ENCODE assay signal across 16 mouse cellular contexts in the genomic region with DNA sequence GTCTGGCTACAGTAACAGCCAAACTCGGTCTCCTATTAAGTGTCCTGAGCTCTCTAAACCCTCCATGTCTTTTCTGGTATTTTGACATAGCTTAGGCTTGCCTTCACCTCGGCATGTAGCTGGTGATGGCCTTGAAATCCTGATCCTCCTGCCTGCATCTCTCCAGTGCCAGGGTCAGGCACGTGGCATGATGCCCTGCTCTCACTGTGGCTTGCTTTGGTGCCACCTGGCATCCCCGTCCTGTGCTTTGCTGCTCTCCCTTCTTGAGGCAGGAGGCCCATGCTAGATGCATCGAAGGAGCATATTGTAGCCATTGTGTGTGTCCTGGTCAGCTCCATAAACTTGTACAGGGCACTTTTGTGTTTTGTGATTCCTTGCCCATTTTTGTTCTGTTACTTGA. TPM values are rescaled to one million over a fixed set of nuclear protein-coding genes. Genes with fewer than 3 reads are reported as not detected.
DNase-seq lines count a peak whose midpoint lies in the region; ATAC-seq and TF ChIP-seq lines count a peak whose summit lies in the region.
"Had no signal": no experiment of that assay in that cellular context is flagged by ENCODE, and none has a peak within 500 bp of the region (broad histone marks: within the 10 kb centered on the region; RNA-seq: fewer than 3 reads in every experiment).

No protein-coding gene starts in this region.

- no peak overlapping the region; the same call in 1 of the 2 replicates for H3K27ac ChIP-seq in hindbrain, embryonic 13.5 days
- H3K27ac ChIP-seq in hindbrain, embryonic 16.5 days (ENCODE audit: low read depth, low read length), result no peak overlapping the region
- H3K27ac ChIP-seq in neural tube, embryonic 13.5 days (replicated peaks), result peak overlapping the region; percentile 23; the same call in 1 of the 2 replicates
- no peak overlapping the region for H3K27ac ChIP-seq in thymus, adult 2 months (ENCODE audit: control insufficient read depth, insufficient read depth, low read length)
- H3K27ac ChIP-seq: heart, adult 2 months; limb, embryonic 13.5 days; midbrain, embryonic 12.5 days; neural tube, embryonic 12.5 days had no signal

- TF ChIP-seq CTCF in thymus, adult 2 months (IDR thresholded peaks at IDR 0.05; ENCODE audit: borderline replicate concordance, control insufficient read depth, extremely low read depth, insufficient read depth, low read length, poor library complexity), result no peak

- H3K9ac ChIP-seq in hindbrain, embryonic 13.5 days, result peak overlapping the region; percentile 40; the same call in 1 of the 2 replicates
- no peak overlapping the region for H3K9ac ChIP-seq in hindbrain, embryonic 16.5 days (ENCODE audit: low read depth, low read length)
- no peak overlapping the region for H3K9ac ChIP-seq in neural tube, embryonic 13.5 days
- H3K9ac ChIP-seq: limb, embryonic 13.5 days; midbrain, embryonic 12.5 days; neural tube, embryonic 12.5 days had no signal

- peaks cover 45% of the 10 kb centered on the region for H3K36me3 ChIP-seq in hindbrain, embryonic 13.5 days
- peaks cover 25% of the 10 kb centered on the region for H3K36me3 ChIP-seq in hindbrain, embryonic 16.5 days (ENCODE audit: control insufficient read depth, insufficient read depth, low read length)
- peaks cover 41% of the 10 kb centered on the region for H3K36me3 ChIP-seq in neural tube, embryonic 13.5 days
- peaks cover 7% of the 10 kb centered on the region; the same call in 1 of the 2 replicates for H3K36me3 ChIP-seq in thymus, adult 2 months (ENCODE audit: control insufficient read depth, insufficient read depth, low read length)

- no peak overlapping the region for H3K4me3 ChIP-seq in hindbrain, embryonic 13.5 days
- H3K4me3 ChIP-seq in hindbrain, embryonic 16.5 days (ENCODE audit: low read length), result no peak overlapping the region
- no peak overlapping the region for H3K4me3 ChIP-seq in neural tube, embryonic 13.5 days
- no peak overlapping the region for H3K4me3 ChIP-seq in thymus, adult 2 months (ENCODE audit: control insufficient read depth, insufficient read depth, low read length)
- H3K4me3 ChIP-seq: heart, adult 2 months; limb, embryonic 13.5 days; midbrain, embryonic 12.5 days; neural tube, embryonic 12.5 days had no signal

- H3K27me3 ChIP-seq in hindbrain, embryonic 13.5 days, result peaks cover 12% of the 10 kb centered on the region; the same call in 1 of the 2 replicates
- H3K27me3 ChIP-seq in hindbrain, embryonic 16.5 days (replicated peaks; ENCODE audit: control insufficient read depth, insufficient read depth, low read length), result no peaks in the 10 kb centered on the region
- H3K27me3 ChIP-seq in neural tube, embryonic 13.5 days, result peaks cover 9% of the 10 kb centered on the region
- H3K27me3 ChIP-seq in thymus, adult 2 months (ENCODE audit: control insufficient read depth, insufficient read depth, low read length), result no peaks in the 10 kb centered on the region

- H3K9me3 ChIP-seq in hindbrain, embryonic 13.5 days, result no peaks in the 10 kb centered on the region
- H3K9me3 ChIP-seq in hindbrain, embryonic 16.5 days (ENCODE audit: control insufficient read depth, low read length), result no peaks in the 10 kb centered on the region
- no peaks in the 10 kb centered on the region for H3K9me3 ChIP-seq in neural tube, embryonic 13.5 days
- H3K9me3 ChIP-seq: midbrain, embryonic 12.5 days; neural tube, embryonic 12.5 days had no signal

- WGBS in hindbrain, embryonic 13.5 days, result 79% methylated on average over 5 of the region's 5 CpGs
- whole genome bisulfite sequencing in hindbrain, embryonic 16.5 days, result 72% methylated on average over 5 of the region's 5 CpGs
- WGBS in neural tube, embryonic 13.5 days, result 81% methylated on average over 5 of the region's 5 CpGs
- whole genome bisulfite sequencing in thymus, adult 2 months, result 80% methylated on average over 5 of the region's 5 CpGs

- peaks cover 29% of the 10 kb centered on the region for H3K4me1 ChIP-seq in hindbrain, embryonic 13.5 days (replicated peaks)
- peaks cover 18% of the 10 kb centered on the region for H3K4me1 ChIP-seq in hindbrain, embryonic 16.5 days (ENCODE audit: control insufficient read depth, insufficient read depth, low read depth, low read length)
- peaks cover 29% of the 10 kb centered on the region for H3K4me1 ChIP-seq in neural tube, embryonic 13.5 days (replicated peaks)
- no peaks in the 10 kb centered on the region for H3K4me1 ChIP-seq in thymus, adult 2 months (replicated peaks; ENCODE audit: control insufficient read depth, insufficient read depth, low read length)

- no peak for TF ChIP-seq POLR2A in thymus, adult 2 months (IDR thresholded peaks at IDR 0.05; ENCODE audit: control insufficient read depth, extremely low read depth, insufficient read depth, low read length, poor library complexity)

- ATAC-seq in hindbrain, embryonic 13.5 days (ENCODE audit: low FRiP score), result no peak
- no peak for ATAC-seq in hindbrain, embryonic 16.5 days
- no peak for ATAC-seq in neural tube, embryonic 13.5 days (ENCODE audit: low read depth)
- ATAC-seq: CD4-positive, CD25-positive, alpha-beta regulatory T cell, adult 4 months; inflammation-experienced regulatory T-cells, adult 6 months had no signal

- no peak for DNase-seq in neural tube, embryonic 10.5 days (ENCODE audit: extremely low spot score, low spot score)
- DNase-seq in cerebellum, adult 9-11 months, result peak; percentile 87
- no peak for DNase-seq in thymus, adult 2 months
- DNase-seq in MN1 (ENCODE audit: low spot score), result no peak

- H3K4me2 ChIP-seq in hindbrain, embryonic 13.5 days, result no peak overlapping the region
- H3K4me2 ChIP-seq in hindbrain, embryonic 16.5 days (ENCODE audit: low read length), result no peak overlapping the region
- no peak overlapping the region for H3K4me2 ChIP-seq in neural tube, embryonic 13.5 days
- H3K4me2 ChIP-seq: limb, embryonic 13.5 days; midbrain, embryonic 12.5 days; neural tube, embryonic 12.5 days had no signal

RNA-seq across cellular contexts. Expression of gene Irgq, which starts 7.1 kb away (rescaled TPM):
- polyA plus RNA-seq in hindbrain, embryonic 13.5 days (2015; fragmentation: Nextera tagmentation; extraction: Ambion mirVana), result 21.1 TPM in 2 replicates
- polyA plus RNA-seq in hindbrain, embryonic 16.5 days (2015; fragmentation: Nextera tagmentation; extraction: Ambion mirVana), result 19.2 and 24.7 TPM in 2 replicates
- polyA plus RNA-seq in neural tube, embryonic 13.5 days (2015; fragmentation: Nextera tagmentation; extraction: Ambion mirVana), result 20.9 and 21.2 TPM in 2 replicates
- 34.7 and 36.6 TPM in 2 replicates for polyA plus RNA-seq in thymus, adult 2 months (2012; rRNA removed)

RNA-seq across cellular contexts. Expression of gene Pinlyp, which starts 8.3 kb away (rescaled TPM):
- not detected in 2 replicates for polyA plus RNA-seq in hindbrain, embryonic 13.5 days (2015; fragmentation: Nextera tagmentation; extraction: Ambion mirVana)
- not detected in 2 replicates for polyA plus RNA-seq in hindbrain, embryonic 16.5 days (2015; fragmentation: Nextera tagmentation; extraction: Ambion mirVana)
- not detected in 2 replicates for polyA plus RNA-seq in neural tube, embryonic 13.5 days (2015; fragmentation: Nextera tagmentation; extraction: Ambion mirVana)
- 3.6 and 5.4 TPM in 2 replicates for polyA plus RNA-seq in thymus, adult 2 months (2012; rRNA removed)
- polyA plus RNA-seq: CD4-positive, CD25-positive, alpha-beta regulatory T cell, adult 4 months; forebrain, embryonic 11.5 days; heart, adult 2 months; inflammation-experienced regulatory T-cells, adult 6 months; limb, embryonic 13.5 days; liver, embryonic 16.5 days; midbrain, embryonic 12.5 days; neural tube, embryonic 12.5 days had no signal

RNA-seq across cellular contexts. Expression of gene Xrcc1, which starts 8.5 kb away (rescaled TPM):
- 61.3 and 63.9 TPM in 2 replicates for polyA plus RNA-seq in hindbrain, embryonic 13.5 days (2015; fragmentation: Nextera tagmentation; extraction: Ambion mirVana)
- 63.8 and 74.3 TPM in 2 replicates for polyA plus RNA-seq in hindbrain, embryonic 16.5 days (2015; fragmentation: Nextera tagmentation; extraction: Ambion mirVana)
- polyA plus RNA-seq in neural tube, embryonic 13.5 days (2015; fragmentation: Nextera tagmentation; extraction: Ambion mirVana), result 66.3 and 79.2 TPM in 2 replicates
- polyA plus RNA-seq in thymus, adult 2 months (2012; rRNA removed), result 115 and 116 TPM in 2 replicates

RNA-seq across cellular contexts. Expression of gene AC161166.1, which starts 25.3 kb away (rescaled TPM):
- polyA plus RNA-seq in hindbrain, embryonic 13.5 days (2015; fragmentation: Nextera tagmentation; extraction: Ambion mirVana), result 1.1 and 1.6 TPM in 2 replicates
- polyA plus RNA-seq in hindbrain, embryonic 16.5 days (2015; fragmentation: Nextera tagmentation; extraction: Ambion mirVana), result 1.0 and 1.1 TPM in 2 replicates
- polyA plus RNA-seq in neural tube, embryonic 13.5 days (2015; fragmentation: Nextera tagmentation; extraction: Ambion mirVana), result 1.1 and 1.5 TPM in 2 replicates
- 0.08 TPM in 1 of 2 replicates, not detected in the other for polyA plus RNA-seq in thymus, adult 2 months (2012; rRNA removed)
- polyA plus RNA-seq: CD4-positive, CD25-positive, alpha-beta regulatory T cell, adult 4 months; cortical plate, adult 2 months; inflammation-experienced regulatory T-cells, adult 6 months; liver, embryonic 16.5 days had no signal

RNA-seq across cellular contexts. Expression of gene Zfp428, which starts 30.8 kb away (rescaled TPM):
- polyA plus RNA-seq in hindbrain, embryonic 13.5 days (2015; fragmentation: Nextera tagmentation; extraction: Ambion mirVana), result 259 and 270 TPM in 2 replicates
- polyA plus RNA-seq in hindbrain, embryonic 16.5 days (2015; fragmentation: Nextera tagmentation; extraction: Ambion mirVana), result 272 and 277 TPM in 2 replicates
- polyA plus RNA-seq in neural tube, embryonic 13.5 days (2015; fragmentation: Nextera tagmentation; extraction: Ambion mirVana), result 243 and 251 TPM in 2 replicates
- polyA plus RNA-seq in thymus, adult 2 months (2012; rRNA removed), result 14.4 and 18.7 TPM in 2 replicates
